Mouse (Mus musculus) liver, embryonic 14.5 days (tissue): ENCODE data around the gene Gng2.

Source experiments
- CTCF ChIP-seq: IDR thresholded peaks from 2 replicates; pipeline ENCODE4 v1.5.1; 2016; ENCODE audit warnings: antibody characterized with exemption, low read depth, control low read depth
- EP300 ChIP-seq: IDR thresholded peaks from 2 replicates; pipeline ENCODE4 v1.6.1; 2016; ENCODE audit warnings: antibody characterized with exemption, low read depth

DNA sequence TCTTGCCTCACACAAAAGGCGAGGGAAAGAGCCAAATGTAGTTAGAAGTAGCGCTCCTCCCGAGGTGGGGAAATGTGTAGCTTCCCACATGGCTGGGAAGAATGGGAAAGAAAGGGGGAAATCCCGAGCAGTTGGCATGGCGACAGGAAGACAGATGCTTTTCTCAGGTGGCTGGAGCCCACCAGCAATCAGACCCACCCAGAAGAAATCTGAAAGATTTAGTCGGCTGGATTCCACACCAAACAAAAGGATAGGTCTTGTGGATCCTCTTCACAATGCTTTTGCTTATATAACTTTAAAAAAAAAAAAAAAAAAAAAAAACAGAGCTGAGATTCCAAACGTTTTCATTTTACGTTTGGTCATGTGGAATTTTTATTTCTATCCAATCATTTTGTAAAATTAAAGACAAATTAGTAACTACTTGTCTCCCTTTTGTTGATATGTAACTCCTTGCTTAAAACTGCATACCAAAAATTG is 10.0 kb upstream of the Gng2 start:
- TF ChIP-seq CTCF: no peak
- no peak for TF ChIP-seq EP300
